Mouse (Mus musculus) frontal cortex, postnatal 14 days (tissue): ENCODE data around the gene Smug1.
A peak's percentile ranks its signal among the peaks of the same experiment; 100 is the strongest.

ENCODE experiments used
- DNase-seq, 2 experiments: peaks; one replicate each; pipeline ENCODE4 v3.0.0; 2022; ENCODE audit warnings: low spot score in 2 of 2

Smug1 gene

GRCm38 (mm10) chr15:103167042-103167615, at the start of gene Smug1:
TSS of gene Smug1 (minus strand) at chr15:103167092.
- no peak for DNase-seq

- DNase-seq, result no peak
These were observed 49.2 kb upstream of the Smug1 start for GRCm38 (mm10) chr15:103216052-103216451.

- DNase-seq, result peak; percentile 78 to 82
These were observed 48.3 kb upstream of the Smug1 start for GRCm38 (mm10) chr15:103214971-103215907.

GRCm38 (mm10) chr15:103214149-103214548, 47.3 kb upstream of the Smug1 start:
- DNase-seq, result no peak

- no peak for DNase-seq
These were observed 38.3 kb upstream of the Smug1 start for GRCm38 (mm10) chr15:103205156-103205555.

GRCm38 (mm10) chr15:103202088-103202793, 35.3 kb upstream of the Smug1 start:
- DNase-seq, result no peak

GRCm38 (mm10) chr15:103197785-103198184, 30.9 kb upstream of the Smug1 start:
- DNase-seq, result no peak

GRCm38 (mm10) chr15:103196835-103197234, 29.9 kb upstream of the Smug1 start:
- no peak for DNase-seq

- no peak for DNase-seq
These were observed 26.7 kb upstream of the Smug1 start for GRCm38 (mm10) chr15:103193606-103194005.

GRCm38 (mm10) chr15:103190531-103191462, 23.9 kb upstream of the Smug1 start:
- no peak for DNase-seq

- DNase-seq, result no peak
These were observed 23.2 kb upstream of the Smug1 start for GRCm38 (mm10) chr15:103190083-103190482.

- DNase-seq, result no peak
These were observed 20.9 kb upstream of the Smug1 start for GRCm38 (mm10) chr15:103187803-103188202.

- peak in 1 of 2 experiments; percentile 59 for DNase-seq
These were observed 18.7 kb upstream of the Smug1 start for GRCm38 (mm10) chr15:103185462-103186198.

GRCm38 (mm10) chr15:103183651-103184610, 17.0 kb upstream of the Smug1 start:
- peak in 1 of 2 experiments; percentile 45 for DNase-seq

GRCm38 (mm10) chr15:103183135-103183534, 16.2 kb upstream of the Smug1 start:
- peak in 1 of 2 experiments; percentile 60 for DNase-seq

GRCm38 (mm10) chr15:103182166-103182790, 15.4 kb upstream of the Smug1 start:
- DNase-seq, result peak in 1 of 2 experiments; percentile 56

GRCm38 (mm10) chr15:103180406-103180805, 13.5 kb upstream of the Smug1 start:
- no peak for DNase-seq

GRCm38 (mm10) chr15:103178767-103179166, 11.9 kb upstream of the Smug1 start:
- no peak for DNase-seq

GRCm38 (mm10) chr15:103178137-103178536, 11.2 kb upstream of the Smug1 start:
- no peak for DNase-seq
